Mouse (Mus musculus): ENCODE measurements at regions not wholly inside any gene's neighbourhood (a gene's known extent, or its start where the extent isn't known, plus 50 kb on each side); places are given as distances from the start of the nearest gene placed in this dataset.

DNA sequence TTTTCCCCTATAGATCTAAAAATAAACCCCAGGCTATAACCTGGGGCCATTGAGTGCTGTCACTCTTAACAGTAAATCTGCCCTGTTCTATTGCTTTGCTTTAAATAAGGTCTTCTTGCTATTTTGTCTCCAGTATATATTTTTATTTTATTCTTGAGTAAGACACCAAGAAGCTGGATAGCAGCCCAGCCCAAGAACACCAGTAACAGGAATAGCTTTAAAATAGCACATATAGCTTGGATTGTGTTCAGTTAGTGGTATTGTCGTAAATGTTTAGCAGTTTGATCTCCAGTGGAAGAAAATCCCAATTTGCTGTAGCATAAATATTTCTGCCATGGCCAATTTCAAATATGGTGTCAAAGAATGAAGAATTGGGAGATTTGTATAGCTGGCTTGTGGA lies 49.8 kb upstream of the Tle1 start:
- TF ChIP-seq CTCF (conservative IDR thresholded peaks at IDR 0.05; ENCODE audit: low read length) (no peak), NANOG (IDR thresholded peaks at IDR 0.05; ENCODE audit: borderline replicate concordance, low read length) (no peak)

All from E14TG2a.4 (cell line).